Mouse (Mus musculus): ENCODE measurements around the gene Olfr1175-ps. TPM values are rescaled to one million over a fixed set of nuclear protein-coding genes. Genes with fewer than 3 reads are reported as not detected.

Gene Olfr1175-ps
- not detected in 2 replicates for polyA plus RNA-seq (2016; fragmentation: Nextera tagmentation; extraction: Ambion mirVana)

DNA sequence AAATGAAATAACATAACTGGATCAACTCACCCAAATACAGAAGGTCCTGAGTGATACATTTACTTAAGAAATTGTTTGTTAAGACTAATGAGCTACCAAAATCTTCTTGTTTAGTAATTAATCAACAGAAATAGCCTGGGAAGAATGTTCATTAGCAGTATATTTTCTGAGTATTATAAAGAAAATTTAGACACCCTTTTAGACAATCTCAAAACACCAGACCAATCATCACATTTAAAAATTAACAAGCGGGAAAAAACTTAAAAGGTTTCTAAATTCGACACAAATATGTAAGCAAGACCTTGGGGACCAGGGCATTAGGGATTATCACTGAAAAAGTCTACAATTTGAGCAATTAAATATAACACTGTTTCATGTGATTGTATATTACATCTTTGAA is at the start of gene Olfr1175-ps:
Gene Olfr1175-ps, minus strand, starts transcription at position 101 of the 400 bp plus-strand sequence.
- H3K27me3 ChIP-seq = no peaks in the 10 kb centered on the region
- no peaks in the 10 kb centered on the region for H3K4me1 ChIP-seq (replicated peaks)
- H3K4me2 ChIP-seq = no peak within 1 kb of the TSS
- no peak within 1 kb of the TSS for H3K27ac ChIP-seq
- no peaks in the 10 kb centered on the region for H3K9me3 ChIP-seq
- ATAC-seq (ENCODE audit: insufficient number of reproducible peaks, insufficient read depth, low FRiP score, low TSS enrichment, low read depth) = no peak
- 82% methylated on average over 2 of the region's 2 CpGs for WGBS
- H3K9ac ChIP-seq (replicated peaks) = no peak within 1 kb of the TSS
- H3K36me3 ChIP-seq = no peaks in the 10 kb centered on the region
- H3K4me3 ChIP-seq (replicated peaks) = no peak within 1 kb of the TSS

DNA sequence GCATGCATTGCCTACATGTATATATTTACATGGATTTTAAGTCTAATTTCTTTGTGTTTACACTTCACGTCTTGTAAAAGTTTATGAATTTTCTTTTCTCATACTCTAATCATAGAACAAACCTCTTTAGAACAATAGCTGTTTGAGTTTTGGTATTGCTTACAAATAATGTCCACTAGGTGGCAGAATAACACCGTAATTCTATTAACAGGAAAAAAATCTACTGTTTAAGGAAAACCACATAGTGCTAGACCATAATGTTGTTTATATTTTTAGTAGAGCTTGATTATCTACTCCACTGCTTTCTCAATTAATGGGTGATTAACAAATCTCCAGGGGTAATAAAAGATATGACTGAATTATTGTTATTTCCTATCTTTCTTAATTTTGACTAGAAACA is 29.3 kb upstream of the Olfr1175-ps start:
- WGBS = 4% methylated on average over 2 of the region's 2 CpGs
- no peak for ATAC-seq (ENCODE audit: insufficient number of reproducible peaks, insufficient read depth, low FRiP score, low TSS enrichment, low read depth)
- Histone ChIP-seq H3K4me3 (replicated peaks) (no peak overlapping the region), H3K4me1 (replicated peaks) (no peaks in the 10 kb centered on the region), H3K27ac (no peak overlapping the region), H3K4me2 (no peak overlapping the region), H3K9me3 (no peaks in the 10 kb centered on the region), H3K27me3 (no peaks in the 10 kb centered on the region), H3K9ac (replicated peaks) (no peak overlapping the region), H3K36me3 (no peaks in the 10 kb centered on the region)

DNA sequence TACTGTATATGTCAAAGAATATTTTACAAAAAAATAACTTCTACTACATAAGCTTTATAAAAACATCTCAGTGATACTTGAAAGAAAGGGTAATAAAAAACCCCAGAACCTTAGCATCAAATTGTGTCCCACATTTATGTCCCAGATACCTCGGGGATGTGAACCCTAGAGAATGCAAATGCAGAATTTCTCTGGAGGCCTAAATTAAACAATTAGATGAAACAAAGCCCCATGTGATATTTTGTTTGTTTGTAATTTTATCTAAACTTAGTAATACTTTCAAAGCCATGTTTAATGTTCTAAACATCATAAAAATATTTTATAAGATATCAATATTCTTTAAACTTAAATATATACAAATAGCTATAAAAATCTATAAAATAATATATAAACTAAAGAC is 19.4 kb upstream of the Olfr1175-ps start, which contains the start of gene Olfr1177-ps:
Gene Olfr1177-ps, minus strand, starts transcription at position 101 of the 400 bp plus-strand sequence.
- Histone ChIP-seq H3K9ac (replicated peaks) (no peak within 1 kb of the TSS), H3K27me3 (no peaks in the 10 kb centered on the region), H3K36me3 (no peaks in the 10 kb centered on the region), H3K4me2 (no peak within 1 kb of the TSS), H3K9me3 (no peaks in the 10 kb centered on the region), H3K4me3 (replicated peaks) (no peak within 1 kb of the TSS), H3K4me1 (replicated peaks) (no peaks in the 10 kb centered on the region), H3K27ac (no peak within 1 kb of the TSS)
- ATAC-seq (ENCODE audit: insufficient number of reproducible peaks, insufficient read depth, low FRiP score, low TSS enrichment, low read depth) = no peak
- 79% methylated on average over 1 of the region's 1 CpGs for WGBS

DNA sequence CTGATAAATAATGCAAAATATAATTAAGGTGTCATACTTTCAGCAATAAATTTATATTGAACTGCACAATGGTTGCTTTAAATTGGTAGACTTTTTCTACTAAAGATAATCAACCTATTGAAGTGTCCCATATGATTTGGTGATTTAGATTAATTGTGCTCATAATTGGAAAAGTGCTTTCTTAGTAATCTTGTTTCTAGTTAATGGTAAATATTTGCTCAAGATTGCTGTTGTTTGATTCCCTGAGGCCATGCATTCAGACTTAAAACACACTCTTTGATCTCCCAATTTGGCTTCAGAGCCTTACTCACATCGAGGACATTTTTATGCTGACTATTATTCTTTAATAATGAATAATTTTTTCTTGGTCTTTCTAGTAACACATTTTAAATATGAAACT is 9.4 kb upstream of the Olfr1175-ps start, which contains the start of gene Olfr1176:
Gene Olfr1176, plus strand, starts transcription at position 301 of the 400 bp plus-strand sequence.
- no peak within 1 kb of the TSS for H3K27ac ChIP-seq
- 56% methylated on average over 1 of the region's 1 CpGs for whole genome bisulfite sequencing
- no peaks in the 10 kb centered on the region for H3K27me3 ChIP-seq
- ATAC-seq (ENCODE audit: insufficient number of reproducible peaks, insufficient read depth, low FRiP score, low TSS enrichment, low read depth) = no peak
- H3K9me3 ChIP-seq = no peaks in the 10 kb centered on the region
- no peaks in the 10 kb centered on the region for H3K4me1 ChIP-seq (replicated peaks)
- H3K36me3 ChIP-seq = no peaks in the 10 kb centered on the region
- H3K9ac ChIP-seq (replicated peaks) = no peak within 1 kb of the TSS
- H3K4me2 ChIP-seq = no peak within 1 kb of the TSS
- H3K4me3 ChIP-seq (replicated peaks) = no peak within 1 kb of the TSS

- no peak within 1 kb of the TSS for H3K27ac ChIP-seq
- H3K27me3 ChIP-seq = no peaks in the 10 kb centered on the region
- H3K4me1 ChIP-seq (replicated peaks) = no peaks in the 10 kb centered on the region
- WGBS = 90% methylated on average over 4 of the region's 4 CpGs
- no peaks in the 10 kb centered on the region for H3K9me3 ChIP-seq
- H3K4me3 ChIP-seq (replicated peaks) = no peak within 1 kb of the TSS
- H3K9ac ChIP-seq (replicated peaks) = no peak within 1 kb of the TSS
- H3K36me3 ChIP-seq = no peaks in the 10 kb centered on the region
- no peak for ATAC-seq (ENCODE audit: insufficient number of reproducible peaks, insufficient read depth, low FRiP score, low TSS enrichment, low read depth)
- no peak within 1 kb of the TSS for H3K4me2 ChIP-seq
Observed at GRCm38 (mm10) chr2:88315035-88315434, 12.0 kb downstream of the Olfr1175-ps start, which contains the start of gene Olfr1174-ps. Olfr1174-ps (minus strand) TSS chr2:88315135.

- Histone ChIP-seq H3K36me3 (no peaks in the 10 kb centered on the region), H3K4me2 (no peak within 1 kb of the TSS), H3K27ac (no peak within 1 kb of the TSS), H3K9me3 (no peaks in the 10 kb centered on the region), H3K27me3 (no peaks in the 10 kb centered on the region), H3K4me1 (replicated peaks) (no peaks in the 10 kb centered on the region), H3K9ac (replicated peaks) (no peak within 1 kb of the TSS), H3K4me3 (replicated peaks) (no peak within 1 kb of the TSS)
- no peak for ATAC-seq (ENCODE audit: insufficient number of reproducible peaks, insufficient read depth, low FRiP score, low TSS enrichment, low read depth)
Observed at GRCm38 (mm10) chr2:88279775-88280174, 47.2 kb downstream of the Olfr1175-ps start, which contains the start of gene Olfr1173. Olfr1173 (minus strand) TSS chr2:88279875.

Other genes starting within 250 kb of the Olfr1175-ps start
- not detected in 2 replicates for gene Olfr1164, start 233.2 kb downstream of the Olfr1175-ps start, polyA plus RNA-seq (2016; fragmentation: Nextera tagmentation; extraction: Ambion mirVana)
- not detected in 2 replicates for gene Olfr1166, start 198.9 kb downstream of the Olfr1175-ps start, polyA plus RNA-seq (2016; fragmentation: Nextera tagmentation; extraction: Ambion mirVana)
- not detected in 2 replicates for gene Olfr1167, start 172.0 kb downstream of the Olfr1175-ps start, polyA plus RNA-seq (2016; fragmentation: Nextera tagmentation; extraction: Ambion mirVana)
- not detected in 2 replicates for gene Olfr1168, start 145.3 kb downstream of the Olfr1175-ps start, polyA plus RNA-seq (2016; fragmentation: Nextera tagmentation; extraction: Ambion mirVana)
- not detected in 2 replicates for gene Olfr1170, start 98.9 kb downstream of the Olfr1175-ps start, polyA plus RNA-seq (2016; fragmentation: Nextera tagmentation; extraction: Ambion mirVana)
- gene Olfr1173, start 47.3 kb downstream of the Olfr1175-ps start, polyA plus RNA-seq (2016; fragmentation: Nextera tagmentation; extraction: Ambion mirVana) = not detected in 2 replicates
- gene Olfr1174-ps, start 12.1 kb downstream of the Olfr1175-ps start, polyA plus RNA-seq (2016; fragmentation: Nextera tagmentation; extraction: Ambion mirVana) = not detected in 2 replicates
- gene Olfr1176, start 9.5 kb upstream of the Olfr1175-ps start, polyA plus RNA-seq (2016; fragmentation: Nextera tagmentation; extraction: Ambion mirVana) = not detected in 2 replicates
- not detected in 2 replicates for gene Olfr1177-ps, start 19.3 kb upstream of the Olfr1175-ps start, polyA plus RNA-seq (2016; fragmentation: Nextera tagmentation; extraction: Ambion mirVana)
- not detected in 2 replicates for gene Olfr1178, start 59.8 kb upstream of the Olfr1175-ps start, polyA plus RNA-seq (2016; fragmentation: Nextera tagmentation; extraction: Ambion mirVana)
- not detected in 2 replicates for gene Olfr1179, start 79.2 kb upstream of the Olfr1175-ps start, polyA plus RNA-seq (2016; fragmentation: Nextera tagmentation; extraction: Ambion mirVana)
- not detected in 2 replicates for gene Olfr1180, start 91.9 kb upstream of the Olfr1175-ps start, polyA plus RNA-seq (2016; fragmentation: Nextera tagmentation; extraction: Ambion mirVana)
- gene Olfr1181, start 99.0 kb upstream of the Olfr1175-ps start, polyA plus RNA-seq (2016; fragmentation: Nextera tagmentation; extraction: Ambion mirVana) = not detected in 2 replicates
- gene Gm13757, start 121.9 kb upstream of the Olfr1175-ps start, polyA plus RNA-seq (2016; fragmentation: Nextera tagmentation; extraction: Ambion mirVana) = not detected in 2 replicates
- gene Olfr1183, start 127.7 kb upstream of the Olfr1175-ps start, polyA plus RNA-seq (2016; fragmentation: Nextera tagmentation; extraction: Ambion mirVana) = not detected in 2 replicates
- not detected in 2 replicates for gene Olfr1184, start 156.4 kb upstream of the Olfr1175-ps start, polyA plus RNA-seq (2016; fragmentation: Nextera tagmentation; extraction: Ambion mirVana)
- not detected in 2 replicates for gene Olfr1185-ps1, start 166.1 kb upstream of the Olfr1175-ps start, polyA plus RNA-seq (2016; fragmentation: Nextera tagmentation; extraction: Ambion mirVana)
- not detected in 2 replicates for gene Olfr1186, start 191.3 kb upstream of the Olfr1175-ps start, polyA plus RNA-seq (2016; fragmentation: Nextera tagmentation; extraction: Ambion mirVana)
- not detected in 2 replicates for gene Olfr1188, start 229.7 kb upstream of the Olfr1175-ps start, polyA plus RNA-seq (2016; fragmentation: Nextera tagmentation; extraction: Ambion mirVana)

Measured in limb, embryonic 12.5 days (tissue).